Mouse (Mus musculus): ENCODE measurements around the gene Mast4.
A peak's percentile ranks its signal among the peaks of the same experiment; 100 is the strongest.

Mast4 gene

DNA sequence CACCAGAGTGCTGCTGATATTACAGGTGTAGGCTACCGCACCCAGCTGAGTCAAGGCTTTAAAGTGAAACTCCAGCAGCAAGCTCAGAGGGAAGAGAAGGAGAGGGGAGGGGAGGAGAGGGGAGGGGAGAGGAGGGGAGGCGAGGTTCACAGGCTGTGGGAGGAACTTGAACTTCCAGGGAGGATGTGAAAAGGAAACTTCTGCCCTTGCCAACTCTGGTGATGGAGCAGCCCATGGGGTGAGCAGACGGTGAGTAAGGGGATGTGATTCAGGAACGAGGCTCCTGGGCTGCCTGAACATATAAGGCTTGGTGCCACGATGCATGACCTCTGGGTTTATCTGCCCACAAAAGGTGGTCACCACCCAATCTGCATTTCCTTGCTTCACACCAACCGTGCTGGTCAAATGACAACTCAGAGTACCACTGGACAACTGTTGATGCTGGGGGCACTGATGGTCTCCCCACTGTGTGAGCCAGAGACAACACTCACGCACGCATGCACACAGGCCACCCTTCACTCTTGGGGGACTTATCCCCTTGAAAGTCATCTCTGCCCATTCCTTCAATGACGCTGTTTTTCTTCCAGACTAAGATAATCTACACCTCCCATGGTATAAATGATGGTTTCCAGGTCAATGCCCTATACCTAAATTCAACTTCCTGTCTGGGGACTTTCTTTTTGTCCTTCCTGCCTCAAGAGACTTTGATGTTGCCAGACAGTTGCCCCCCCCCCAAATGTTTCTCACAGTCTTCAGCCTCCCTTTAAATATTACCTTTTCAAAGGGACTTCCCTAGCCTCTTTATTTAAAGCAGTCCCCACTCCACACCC lies 434.8 kb downstream of the Mast4 start:
- DNase-seq (ENCODE audit: extremely low read depth, insufficient read length, low spot score), result peak; percentile 77

DNA sequence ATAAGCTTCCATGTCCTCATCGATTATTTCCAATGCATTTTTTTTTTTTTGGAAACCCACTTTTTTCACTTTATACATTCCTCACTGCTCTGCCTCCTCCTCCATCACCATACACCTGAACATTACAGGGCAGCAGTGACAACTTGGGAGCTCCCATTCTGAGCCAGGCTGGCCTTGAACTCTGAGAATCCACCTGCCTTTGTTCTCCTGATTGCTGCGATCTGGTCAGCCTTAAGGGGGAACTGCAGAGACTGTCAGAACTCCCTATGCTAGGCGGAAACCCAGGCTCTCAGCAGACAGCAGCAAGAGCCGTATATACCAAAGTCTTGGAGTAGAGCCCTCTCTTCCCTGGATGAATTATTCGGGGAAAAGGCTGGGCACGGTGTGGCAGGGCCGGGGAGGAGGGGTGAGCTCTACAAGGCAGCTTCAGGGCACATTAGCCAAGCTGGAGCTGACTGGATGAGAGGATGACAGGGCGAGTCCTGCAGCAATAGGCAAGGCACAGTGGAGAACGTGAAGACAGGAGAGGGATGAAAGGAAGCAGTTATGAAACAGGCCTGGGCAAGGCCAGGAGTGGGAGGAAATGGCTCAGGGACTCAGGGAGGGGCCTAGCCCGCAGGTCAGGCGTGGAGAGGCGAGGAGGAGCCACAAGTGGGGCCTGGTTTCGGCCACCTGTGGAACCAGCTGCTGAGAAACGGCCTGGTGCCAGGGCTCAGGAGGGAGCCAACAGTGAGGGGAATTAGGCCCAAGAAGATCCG lies 435.7 kb downstream of the Mast4 start:
- DNase-seq (ENCODE audit: extremely low read depth, insufficient read length, low spot score), result peak; percentile 82

DNA sequence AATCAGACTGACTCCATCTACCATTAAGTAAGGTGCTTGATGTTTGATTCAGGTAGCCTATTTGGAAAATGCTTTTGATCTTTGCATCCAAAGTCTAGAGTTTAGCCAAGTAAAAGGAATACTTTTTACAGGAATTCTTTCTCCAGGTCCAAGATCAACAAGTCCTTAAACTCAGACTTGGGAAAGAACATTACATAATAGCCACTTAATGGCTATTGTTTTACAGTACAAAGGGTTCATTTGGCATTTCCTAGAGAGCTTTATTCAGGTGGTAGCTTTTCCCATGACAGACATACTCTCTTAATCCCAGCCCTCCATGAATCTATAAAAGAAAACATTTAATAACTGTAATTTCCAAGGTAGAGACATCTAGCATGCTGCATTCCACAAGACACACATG lies 438.0 kb downstream of the Mast4 start:
- DNase-seq (ENCODE audit: extremely low read depth, insufficient read length, low spot score), result no peak

DNA sequence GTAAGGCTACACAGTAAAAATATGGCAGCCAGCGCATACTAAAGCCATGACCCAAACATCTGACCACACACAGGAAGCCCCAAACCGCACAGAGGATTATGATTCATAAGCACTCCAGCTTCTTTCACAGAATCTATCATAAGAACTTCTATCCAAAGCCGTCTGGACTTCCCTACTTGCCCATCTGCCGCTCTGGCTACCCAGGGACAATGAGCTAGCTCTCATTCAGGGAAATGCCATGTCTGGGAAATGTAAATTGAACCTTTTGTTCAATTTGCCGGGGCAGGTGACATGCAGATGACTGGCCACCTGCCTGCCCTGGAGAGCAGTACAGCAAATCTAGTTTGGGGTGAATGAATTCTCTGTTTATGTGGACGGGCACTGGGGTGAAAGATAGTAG lies 438.4 kb downstream of the Mast4 start:
- DNase-seq (ENCODE audit: extremely low read depth, insufficient read length, low spot score), result peak; percentile 68

DNA sequence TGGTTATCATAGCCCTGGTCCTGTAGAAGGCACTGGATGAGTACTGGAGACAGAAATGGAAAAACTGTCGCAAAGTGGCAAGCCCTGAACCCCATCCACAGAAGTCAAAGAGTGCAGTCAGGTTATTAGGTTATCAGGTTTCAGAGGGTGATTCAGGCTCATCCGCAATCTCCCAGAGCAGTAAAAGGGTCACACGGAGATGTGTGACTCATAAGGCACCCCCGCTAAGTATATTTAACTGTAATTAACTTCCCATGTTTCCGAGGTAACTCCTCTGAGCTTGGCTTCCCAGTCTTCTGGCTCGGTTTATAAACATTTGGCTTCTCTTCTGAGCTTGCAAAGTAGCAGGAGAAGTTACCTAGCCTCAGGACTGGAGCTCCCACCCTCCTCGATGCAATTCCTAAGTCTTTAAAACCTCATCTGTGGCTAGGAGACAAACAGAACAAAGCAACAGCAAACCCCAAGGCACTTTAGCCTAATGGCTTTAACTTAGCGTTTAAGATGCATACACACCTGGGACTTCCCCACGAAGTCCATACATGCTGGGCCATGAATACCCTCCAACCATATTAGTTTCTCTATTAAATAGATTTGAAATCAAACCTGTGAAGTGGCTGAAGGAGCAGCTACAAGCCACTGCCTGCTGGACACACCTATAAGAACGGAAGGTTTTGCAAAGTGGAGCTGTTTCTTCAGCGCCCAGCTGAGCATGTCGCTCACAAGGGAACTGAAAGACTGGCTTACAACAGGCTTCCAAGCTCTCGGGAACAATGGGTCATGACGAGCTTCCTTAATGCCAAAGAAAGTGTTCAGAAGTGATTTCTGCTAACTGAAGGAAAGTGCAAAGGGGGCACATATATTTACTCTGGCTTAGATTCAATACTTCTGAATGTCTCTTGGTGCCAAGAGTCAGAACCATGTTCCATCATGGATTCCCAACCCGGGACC lies 439.7 kb downstream of the Mast4 start:
- no peak for DNase-seq (ENCODE audit: extremely low read depth, insufficient read length, low spot score)

DNA sequence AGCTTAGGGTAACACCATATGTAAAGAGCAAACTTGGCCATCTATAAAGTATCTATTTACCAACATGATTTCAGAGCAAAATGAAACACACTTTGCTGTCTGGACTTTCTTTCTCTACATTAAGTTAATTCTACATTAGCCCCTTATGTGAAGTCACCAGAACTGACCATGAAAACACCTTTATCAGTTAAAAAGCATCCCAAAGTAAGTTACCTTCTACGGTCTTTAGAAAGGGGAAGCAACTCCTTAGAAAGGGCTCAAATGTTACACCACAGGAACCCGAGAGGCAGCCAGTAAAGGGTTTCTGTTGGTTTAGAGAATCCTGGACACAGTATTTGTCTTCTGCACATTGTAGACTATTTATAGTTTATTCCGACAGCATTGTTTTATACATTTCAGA lies 441.5 kb downstream of the Mast4 start:
- DNase-seq (ENCODE audit: extremely low read depth, insufficient read length, low spot score), result no peak

DNA sequence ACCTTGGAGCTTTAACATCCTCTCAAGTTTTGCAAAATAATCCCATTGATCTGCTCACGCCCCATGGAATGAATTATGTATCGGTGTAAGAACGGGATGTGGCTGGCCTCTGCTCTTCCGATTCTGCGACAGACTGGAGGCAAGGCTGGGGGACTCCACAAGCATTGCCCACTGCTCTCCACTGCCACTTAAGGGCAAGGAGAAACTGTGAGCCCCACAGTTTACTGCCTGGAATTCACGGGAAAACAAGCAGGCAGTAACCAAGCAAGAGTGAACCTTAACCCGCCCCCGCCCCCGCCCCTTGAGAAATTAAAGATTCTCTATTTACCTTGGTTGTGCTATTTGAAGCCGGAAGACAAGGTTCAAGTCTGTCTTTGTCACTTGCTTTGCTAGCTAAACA lies 444.3 kb downstream of the Mast4 start:
- no peak for DNase-seq (ENCODE audit: extremely low read depth, insufficient read length, low spot score)

DNA sequence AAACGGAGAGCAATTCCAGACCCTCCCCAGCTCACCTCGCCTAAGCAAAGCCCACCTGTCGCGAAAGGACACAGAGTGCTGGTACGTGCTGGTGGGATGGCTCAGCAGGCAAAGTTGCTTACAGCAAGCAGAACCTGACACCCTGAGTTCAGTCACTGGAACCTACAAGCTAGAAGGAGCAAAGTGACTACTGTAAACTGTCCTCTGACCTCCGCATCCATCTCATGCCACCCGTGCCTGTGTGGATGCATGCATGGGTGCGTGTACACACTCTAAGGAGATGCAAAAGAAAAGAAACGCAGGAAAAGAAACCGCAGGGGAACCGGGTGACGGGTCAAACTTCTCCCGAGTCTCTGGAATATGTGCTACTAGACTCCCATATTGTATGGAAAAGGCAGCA lies 444.8 kb downstream of the Mast4 start:
- DNase-seq (ENCODE audit: extremely low read depth, insufficient read length, low spot score), result no peak

DNA sequence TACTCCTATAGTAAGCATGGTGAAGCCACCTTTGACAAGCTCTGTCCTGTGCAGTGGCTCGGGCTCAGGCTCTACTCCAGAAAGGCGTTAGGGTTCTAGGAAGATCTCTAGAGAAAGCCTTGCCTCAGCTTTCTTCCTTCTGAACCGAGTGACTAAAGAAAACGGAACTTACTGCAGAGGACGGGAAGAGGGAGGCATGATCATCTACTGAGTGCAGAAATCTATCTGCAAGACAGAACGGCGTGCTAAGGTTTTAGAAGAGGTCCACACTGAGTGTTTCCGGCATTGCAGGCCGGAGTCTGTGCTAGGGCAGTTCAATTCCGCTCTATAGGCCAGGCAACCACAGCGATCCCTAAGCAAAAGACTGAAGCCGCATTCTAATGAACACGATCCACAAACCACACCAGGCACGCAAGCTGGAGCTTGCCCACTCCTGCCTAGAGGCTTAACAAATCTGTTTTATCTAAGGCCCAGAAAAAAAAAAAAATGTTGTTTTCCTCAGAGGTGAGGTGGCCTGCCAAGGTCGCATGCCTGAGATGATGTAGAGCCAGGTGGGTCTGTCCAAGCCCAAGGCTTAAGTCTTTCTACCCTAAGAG lies 445.3 kb downstream of the Mast4 start:
- no peak for DNase-seq (ENCODE audit: extremely low read depth, insufficient read length, low spot score)

DNA sequence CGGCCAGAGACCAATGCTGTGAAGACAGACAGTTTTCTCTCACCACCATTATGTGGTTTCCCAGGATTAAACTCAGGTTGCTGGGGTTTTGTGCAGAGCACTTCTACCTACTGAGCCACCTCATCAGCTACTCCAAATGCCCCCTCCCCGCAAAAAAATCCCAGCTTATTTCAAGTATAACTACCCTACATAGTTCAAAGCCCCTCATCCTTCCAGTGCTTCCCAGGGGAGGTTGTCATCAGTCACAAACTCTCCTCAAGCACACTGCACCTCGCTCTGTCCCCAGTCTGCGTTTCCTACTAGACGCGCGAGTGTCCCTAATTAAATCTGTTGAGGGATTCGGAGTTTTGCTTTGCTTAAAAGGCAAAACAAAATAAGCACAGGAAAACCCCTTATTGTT lies 446.1 kb downstream of the Mast4 start:
- no peak for DNase-seq (ENCODE audit: extremely low read depth, insufficient read length, low spot score)

DNA sequence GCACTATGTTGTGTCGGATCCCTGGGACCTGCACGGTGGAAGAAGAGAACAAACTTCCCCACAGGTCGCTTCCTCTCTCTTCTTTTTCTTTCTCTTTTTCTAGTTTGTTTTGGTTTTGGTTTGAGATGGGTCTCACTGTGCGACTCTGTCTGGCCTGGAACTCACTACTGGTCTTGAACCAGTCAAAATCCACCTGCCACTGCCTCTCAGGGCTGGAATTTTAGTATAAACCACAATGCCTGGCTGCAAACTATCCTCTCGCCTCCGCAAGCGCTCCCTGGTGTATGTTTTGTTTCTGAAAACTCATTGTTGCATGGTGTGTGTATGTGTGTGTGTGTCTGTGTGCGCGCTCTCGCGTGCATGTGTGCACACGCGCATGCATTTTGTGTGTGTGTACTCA lies 446.8 kb downstream of the Mast4 start:
- DNase-seq (ENCODE audit: extremely low read depth, insufficient read length, low spot score), result no peak

DNA sequence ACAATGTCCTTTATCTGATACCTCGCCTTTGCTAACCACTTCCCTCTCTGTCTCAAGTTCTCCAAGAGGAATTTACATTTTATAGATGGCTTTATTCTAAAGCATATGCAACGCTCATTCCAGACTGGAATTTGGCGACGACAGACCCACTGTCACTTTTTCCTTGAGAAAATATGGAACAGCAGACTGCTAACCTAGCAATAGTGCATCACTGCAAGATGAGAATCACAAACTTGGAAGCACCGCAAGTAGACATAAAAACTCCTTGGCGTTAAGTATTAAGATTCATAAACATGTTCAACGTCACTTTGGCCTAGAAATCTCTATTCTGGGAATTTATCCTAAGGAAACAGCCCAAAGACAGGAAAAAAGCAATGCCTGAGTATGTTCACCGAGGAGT lies 447.5 kb downstream of the Mast4 start:
- DNase-seq (ENCODE audit: extremely low read depth, insufficient read length, low spot score), result no peak

DNA sequence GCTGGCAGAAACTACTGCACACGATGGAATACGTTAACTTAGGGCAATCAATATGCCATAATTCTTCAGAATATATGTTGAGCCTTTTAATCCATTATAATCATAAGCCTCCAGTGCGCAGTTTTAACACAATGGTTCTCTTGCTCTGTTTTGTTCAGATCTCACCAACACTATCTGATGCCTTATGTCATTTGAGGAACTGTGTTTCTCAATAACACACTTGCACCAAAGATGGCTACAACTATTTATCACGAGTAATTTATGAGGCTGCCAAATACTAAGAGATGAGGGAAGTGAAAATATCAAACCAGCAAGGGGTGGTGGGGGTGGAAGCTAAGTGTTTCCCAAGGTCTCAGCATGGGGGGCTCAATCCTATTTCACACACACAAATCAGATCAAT lies 448.1 kb downstream of the Mast4 start:
- no peak for DNase-seq (ENCODE audit: extremely low read depth, insufficient read length, low spot score)

DNA sequence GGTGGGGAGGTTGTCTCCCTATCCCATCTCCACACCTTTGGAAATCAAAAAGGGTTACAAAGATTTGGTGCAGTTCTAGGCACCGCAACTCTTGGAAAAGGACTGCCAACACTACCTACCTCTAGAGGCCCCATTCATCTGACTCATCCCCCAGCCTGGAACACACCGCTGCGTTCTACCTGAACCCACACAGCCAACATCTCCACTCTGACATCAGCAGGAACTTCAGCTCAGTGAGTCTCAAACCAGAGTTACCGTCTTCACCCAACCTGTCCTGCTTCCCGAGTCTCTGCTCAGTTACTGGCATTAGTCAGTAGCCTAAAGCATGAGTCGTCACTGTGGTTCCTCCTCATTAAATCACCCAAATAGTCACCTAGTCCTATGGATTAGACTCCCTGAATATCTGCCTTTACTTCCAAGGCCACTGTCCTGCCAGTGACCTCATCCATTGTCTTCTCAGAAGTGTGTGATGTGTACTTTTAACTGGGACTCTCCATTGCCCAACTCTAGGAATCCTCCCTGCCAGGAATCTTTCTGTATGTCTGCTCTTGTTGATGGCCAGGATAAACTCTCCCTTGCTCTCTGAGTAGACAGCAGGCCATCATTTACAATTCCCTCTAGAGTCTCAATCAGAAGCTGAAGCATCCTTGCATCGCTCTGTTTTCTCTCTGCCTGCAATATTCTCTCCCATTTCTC lies 453.8 kb downstream of the Mast4 start:
- DNase-seq (ENCODE audit: extremely low read depth, insufficient read length, low spot score), result no peak

DNA sequence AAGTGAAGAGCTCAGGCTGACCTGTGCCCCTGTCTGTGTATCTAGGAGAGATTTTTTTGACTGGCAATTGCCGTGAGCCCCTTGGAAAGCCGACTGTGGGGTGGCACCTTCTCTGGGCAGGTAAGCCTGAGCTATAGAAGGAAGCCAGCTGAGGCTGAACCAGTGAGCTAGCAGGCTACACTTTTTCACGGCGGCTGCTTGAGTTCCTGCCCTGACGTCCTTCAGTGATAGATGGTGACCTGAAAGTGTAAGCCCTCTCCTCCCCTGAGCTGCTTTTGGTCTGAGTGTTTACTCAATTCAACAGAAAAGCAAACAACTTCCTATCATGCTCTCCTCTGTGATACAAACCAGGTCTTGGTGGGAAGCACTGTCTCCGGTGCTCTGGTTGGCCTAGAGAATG lies 455.7 kb downstream of the Mast4 start:
- DNase-seq (ENCODE audit: extremely low read depth, insufficient read length, low spot score), result no peak

DNA sequence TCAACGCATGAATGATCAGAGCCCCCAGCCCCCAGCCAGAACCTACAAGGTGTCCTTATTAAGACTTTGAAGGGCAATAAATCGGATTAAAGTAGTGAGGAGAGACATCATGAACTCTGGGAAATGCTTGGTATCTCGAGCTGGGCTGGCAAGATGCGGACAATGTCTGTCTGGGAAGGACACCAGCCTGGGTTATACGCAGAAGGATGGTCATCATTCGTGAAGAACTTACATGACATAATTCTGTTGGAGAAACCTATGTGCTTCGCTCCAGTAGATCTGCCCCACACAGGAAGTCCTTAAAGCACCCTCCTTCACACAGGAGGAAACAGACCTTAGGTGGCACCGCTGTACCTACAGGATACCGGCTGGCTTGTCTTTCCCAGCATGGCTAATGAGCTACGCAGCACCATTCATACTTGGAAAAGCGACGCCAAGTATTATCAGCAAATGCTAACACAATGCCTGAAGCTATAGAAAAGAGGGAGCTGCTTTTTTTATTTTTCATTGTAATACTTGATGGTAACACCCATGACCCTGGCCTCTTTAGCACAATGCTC lies 456.5 kb downstream of the Mast4 start:
- DNase-seq (ENCODE audit: extremely low read depth, insufficient read length, low spot score), result no peak

DNA sequence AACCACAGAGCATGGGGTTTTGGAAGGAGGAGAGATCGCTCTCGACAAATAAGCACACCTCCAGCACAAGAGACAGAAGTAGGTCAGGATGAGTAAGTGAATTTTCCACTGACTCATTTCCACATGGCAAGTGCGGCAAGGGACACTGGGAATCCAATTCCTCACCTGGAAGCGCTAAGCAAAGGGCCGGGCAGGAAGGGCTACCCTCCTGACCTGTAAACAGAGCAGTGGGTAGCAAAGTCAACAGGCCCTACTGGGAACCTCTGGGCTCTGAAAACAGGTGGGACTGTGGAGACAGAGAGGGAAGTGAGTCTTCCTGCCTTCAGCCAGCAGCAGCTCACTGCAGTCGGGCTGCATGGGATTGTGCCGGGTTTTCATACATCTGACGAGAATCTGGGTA lies 457.1 kb downstream of the Mast4 start:
- DNase-seq (ENCODE audit: extremely low read depth, insufficient read length, low spot score), result peak; percentile 50

DNA sequence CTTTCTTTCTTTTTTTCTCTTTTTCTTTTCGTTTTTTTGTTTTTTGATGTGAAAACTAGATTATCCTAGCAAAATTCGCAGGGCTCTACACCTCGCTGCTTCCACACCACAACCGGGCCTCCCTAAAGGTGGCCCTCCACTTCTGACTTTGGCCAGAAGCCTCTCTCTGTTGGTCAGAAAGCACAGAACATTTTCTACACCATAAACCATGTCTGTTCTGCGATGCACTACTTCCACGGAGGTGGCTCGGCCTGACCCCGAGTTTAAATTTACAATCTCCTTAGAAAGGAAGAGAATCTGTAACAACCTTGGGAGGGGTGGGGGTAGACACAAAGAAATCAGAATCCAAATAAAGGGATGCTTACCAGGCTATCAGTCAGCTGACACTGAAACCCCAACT lies 458.8 kb downstream of the Mast4 start:
- DNase-seq (ENCODE audit: extremely low read depth, insufficient read length, low spot score), result no peak

DNA sequence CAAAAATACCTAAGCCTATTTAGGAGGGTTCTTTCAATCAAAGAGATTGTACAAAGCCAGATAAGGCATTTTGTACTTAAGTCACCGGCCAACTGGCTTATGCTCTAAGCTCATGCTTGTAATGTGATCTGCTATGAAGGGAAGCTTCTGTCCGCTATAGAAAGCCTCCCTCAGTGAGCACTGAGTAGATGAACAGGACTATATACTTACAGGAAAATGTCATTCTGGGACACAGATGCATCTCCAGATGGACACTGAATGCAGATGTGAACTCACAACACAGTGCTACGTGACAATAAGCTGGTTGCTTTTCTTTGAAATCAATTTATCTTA lies 459.2 kb downstream of the Mast4 start:
- DNase-seq (ENCODE audit: extremely low read depth, insufficient read length, low spot score), result no peak
